Mouse (Mus musculus) heart, adult 2 months (tissue): ENCODE results near the gene Gm20388.

ENCODE experiments used
- CTCF ChIP-seq: fragments of 200-600 bp; IDR thresholded peaks from 2 replicates; pipeline ENCODE4 v1.8.1; 2022; ENCODE audit warnings: antibody characterized with exemption, mild to moderate bottlenecking, moderate library complexity
- EP300 ChIP-seq: fragments of 200-500 bp; IDR thresholded peaks from 2 replicates; pipeline ENCODE4 v1.6.1; 2011; ENCODE audit warnings: low read depth, low read length, control low read depth; ENCODE audit not compliant: insufficient read depth
- POLR2A ChIP-seq: fragments of 200-500 bp; IDR thresholded peaks from 2 replicates; pipeline ENCODE4 v1.6.1; 2011; ENCODE audit warnings: mild to moderate bottlenecking, low read depth, low read length, control low read depth; ENCODE audit not compliant: insufficient read depth

DNA sequence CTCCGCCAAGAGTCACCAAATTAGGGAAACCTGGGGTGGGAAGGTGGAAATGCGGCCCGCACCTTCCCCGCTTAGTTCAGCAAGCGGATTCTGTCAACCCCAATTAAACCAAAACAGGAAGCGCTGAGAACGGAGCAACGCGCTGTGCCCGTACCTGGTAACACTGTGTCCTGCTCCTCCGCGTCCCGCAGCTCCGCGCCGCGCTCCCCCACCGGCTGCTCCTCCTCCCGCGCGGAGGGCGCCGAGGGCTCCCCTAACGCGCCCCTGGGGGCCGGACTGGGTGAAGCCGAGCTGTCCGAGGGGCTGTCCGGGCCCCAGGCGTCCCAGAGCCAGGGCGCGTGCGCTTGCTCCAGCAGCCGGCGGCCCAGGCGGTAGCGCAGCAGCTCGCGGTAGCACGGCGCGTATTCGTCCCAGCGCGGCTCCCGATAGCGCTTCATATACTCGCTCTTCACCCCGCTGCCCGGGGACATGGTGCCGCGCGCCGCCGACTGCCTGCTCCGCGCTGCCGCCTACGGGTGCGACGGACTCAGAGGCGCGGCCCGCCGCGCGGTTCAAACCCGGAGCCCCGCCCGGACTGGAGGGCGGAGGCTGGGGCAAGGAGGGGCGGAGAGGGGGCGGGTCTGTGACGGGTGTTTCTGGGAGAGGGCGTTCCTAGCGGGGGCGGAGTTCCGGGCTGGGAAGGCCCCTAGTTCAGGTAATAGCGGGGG is 3948.5 kb downstream of the Gm20388 start:
- peak; percentile 59 for TF ChIP-seq CTCF
- TF ChIP-seq POLR2A: no peak
- TF ChIP-seq EP300: no peak
